Mouse (Mus musculus): ENCODE measurements around the gene 4930455H04Rik. TPM values are rescaled to one million over a fixed set of nuclear protein-coding genes. Genes with fewer than 3 reads are reported as not detected.

The 4930455H04Rik gene
- total RNA-seq, 2 experiments from 2014 or later: not detected

- ATAC-seq (replicated peaks; ENCODE audit: low FRiP score, poor library complexity, severe bottlenecking): no peak
Observed at GRCm38 (mm10) chr3:116966225-116966624, 1.8 kb upstream of the 4930455H04Rik start.

- ATAC-seq (replicated peaks; ENCODE audit: low FRiP score, poor library complexity, severe bottlenecking): no peak
Observed at GRCm38 (mm10) chr3:116966800-116967199, 1.3 kb upstream of the 4930455H04Rik start.

- no peak for ATAC-seq (replicated peaks; ENCODE audit: low FRiP score, poor library complexity, severe bottlenecking)
Observed at GRCm38 (mm10) chr3:116967436-116967835, 631 bp upstream of the 4930455H04Rik start.

- ATAC-seq (replicated peaks; ENCODE audit: low FRiP score, poor library complexity, severe bottlenecking): no peak
Observed at GRCm38 (mm10) chr3:116968540-116968997, 502 bp downstream of the 4930455H04Rik start, which contains the start of gene Palmd. Gene Palmd, minus strand, starts transcription at chr3:116968987.

GRCm38 (mm10) chr3:116969003-116969402, 936 bp downstream of the 4930455H04Rik start:
- ATAC-seq (replicated peaks; ENCODE audit: low FRiP score, poor library complexity, severe bottlenecking): no peak

GRCm38 (mm10) chr3:116969786-116970185, 1.7 kb downstream of the 4930455H04Rik start:
- no peak for ATAC-seq (replicated peaks; ENCODE audit: low FRiP score, poor library complexity, severe bottlenecking)

- no peak for ATAC-seq (replicated peaks; ENCODE audit: low FRiP score, poor library complexity, severe bottlenecking)
Observed at GRCm38 (mm10) chr3:116981811-116982575, 13.9 kb downstream of the 4930455H04Rik start.

- no peak for ATAC-seq (replicated peaks; ENCODE audit: low FRiP score, poor library complexity, severe bottlenecking)
Observed at GRCm38 (mm10) chr3:116985042-116985455, 17.0 kb downstream of the 4930455H04Rik start.

- ATAC-seq (replicated peaks; ENCODE audit: low FRiP score, poor library complexity, severe bottlenecking): no peak
Observed at GRCm38 (mm10) chr3:116985741-116986140, 17.7 kb downstream of the 4930455H04Rik start.

GRCm38 (mm10) chr3:116986451-116986850, 18.4 kb downstream of the 4930455H04Rik start:
- ATAC-seq (replicated peaks; ENCODE audit: low FRiP score, poor library complexity, severe bottlenecking): no peak

GRCm38 (mm10) chr3:116988221-116988620, 20.2 kb downstream of the 4930455H04Rik start:
- ATAC-seq (replicated peaks; ENCODE audit: low FRiP score, poor library complexity, severe bottlenecking): no peak

- ATAC-seq (replicated peaks; ENCODE audit: low FRiP score, poor library complexity, severe bottlenecking): no peak
Observed at GRCm38 (mm10) chr3:116991180-116991579, 23.1 kb downstream of the 4930455H04Rik start.

- no peak for ATAC-seq (replicated peaks; ENCODE audit: low FRiP score, poor library complexity, severe bottlenecking)
Observed at GRCm38 (mm10) chr3:116993011-116993410, 24.9 kb downstream of the 4930455H04Rik start.

GRCm38 (mm10) chr3:117001686-117002485, 33.8 kb downstream of the 4930455H04Rik start:
- no peak for ATAC-seq (replicated peaks; ENCODE audit: low FRiP score, poor library complexity, severe bottlenecking)

GRCm38 (mm10) chr3:117003379-117003778, 35.3 kb downstream of the 4930455H04Rik start:
- ATAC-seq (replicated peaks; ENCODE audit: low FRiP score, poor library complexity, severe bottlenecking): no peak

GRCm38 (mm10) chr3:117006636-117007035, 38.6 kb downstream of the 4930455H04Rik start:
- no peak for ATAC-seq (replicated peaks; ENCODE audit: low FRiP score, poor library complexity, severe bottlenecking)

- ATAC-seq (replicated peaks; ENCODE audit: low FRiP score, poor library complexity, severe bottlenecking): no peak
Observed at GRCm38 (mm10) chr3:117007340-117007739, 39.3 kb downstream of the 4930455H04Rik start.

GRCm38 (mm10) chr3:117010182-117010581, 42.1 kb downstream of the 4930455H04Rik start:
- no peak for ATAC-seq (replicated peaks; ENCODE audit: low FRiP score, poor library complexity, severe bottlenecking)

GRCm38 (mm10) chr3:117020319-117020718, 52.3 kb downstream of the 4930455H04Rik start:
- ATAC-seq (replicated peaks; ENCODE audit: low FRiP score, poor library complexity, severe bottlenecking): no peak

- ATAC-seq (replicated peaks; ENCODE audit: low FRiP score, poor library complexity, severe bottlenecking): no peak
Observed at GRCm38 (mm10) chr3:117021907-117022306, 53.8 kb downstream of the 4930455H04Rik start.

GRCm38 (mm10) chr3:117024111-117024510, 56.0 kb downstream of the 4930455H04Rik start:
- no peak for ATAC-seq (replicated peaks; ENCODE audit: low FRiP score, poor library complexity, severe bottlenecking)
